Comparison of ENCODE assay signal across 8 mouse cellular contexts in the genomic region with DNA sequence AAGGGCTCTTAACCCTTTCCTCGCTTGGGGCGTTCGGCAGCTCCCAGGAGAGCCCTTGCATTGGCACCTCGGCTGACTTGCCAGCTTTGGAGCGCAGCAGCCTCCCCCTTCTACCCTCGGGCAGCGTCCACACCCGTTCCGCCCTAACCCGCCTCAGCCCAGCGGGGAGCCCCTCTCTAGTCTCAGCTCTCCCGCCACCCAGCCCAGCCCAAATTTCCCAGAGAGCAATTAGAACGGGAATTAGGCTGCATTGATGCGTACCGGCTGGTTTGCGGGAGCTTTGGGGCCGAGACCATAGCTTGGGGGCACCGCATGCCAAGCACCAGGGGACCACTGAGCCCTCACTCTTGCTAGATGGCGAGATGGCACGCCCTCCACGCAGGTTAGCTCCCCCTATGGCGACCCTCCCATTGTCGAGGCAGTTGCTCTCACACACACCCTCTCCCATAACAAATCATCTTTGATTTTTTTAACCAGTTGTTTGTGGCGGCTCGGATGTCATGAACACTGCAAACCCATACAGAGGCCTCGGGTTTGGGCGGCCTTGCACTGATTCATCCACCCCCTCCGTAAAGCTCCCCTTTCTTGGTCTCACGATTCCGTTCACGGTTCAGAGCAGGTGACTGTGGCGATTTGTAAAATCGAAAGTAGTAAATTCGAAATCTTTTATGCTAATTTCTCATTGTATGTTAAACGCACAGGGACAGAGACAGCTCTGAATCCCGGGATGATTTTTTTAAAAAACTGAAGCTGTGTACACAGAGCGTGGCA. TPM values are rescaled to one million over a fixed set of nuclear protein-coding genes. Genes with fewer than 3 reads are reported as not detected.
DNase-seq lines count a peak whose midpoint lies in the region; ATAC-seq and TF ChIP-seq lines count a peak whose summit lies in the region.

No protein-coding gene starts in this region.

- intact Hi-C loops in left cerebral cortex, adult 2 months (cut with DNase I): loop anchor here (2.0 to 5.0 kb wide), 3 partner anchors 80 to 535 kb away; no protein-coding TSS in a partner anchor

- H3K9ac ChIP-seq in liver, postnatal 0 days (replicated peaks): no peak overlapping the region

- ATAC-seq in liver, postnatal 0 days: no peak
- no peak for ATAC-seq in inflammation-experienced regulatory T-cells, adult 6 months

- peaks cover 18% of the 10 kb centered on the region for H3K4me1 ChIP-seq in brown adipose tissue, adult 24 weeks (ENCODE audit: control insufficient read depth, insufficient read depth, insufficient read length, low read length)
- peaks cover 42% of the 10 kb centered on the region for H3K4me1 ChIP-seq in hindbrain, embryonic 10.5 days (replicated peaks)
- peaks cover 21% of the 10 kb centered on the region for H3K4me1 ChIP-seq in liver, postnatal 0 days (ENCODE audit: insufficient read depth)

- peak overlapping the region; percentile 23 for H3K4me3 ChIP-seq in left cerebral cortex, adult 2 months
- peak overlapping the region; percentile 48 for H3K4me3 ChIP-seq in brown adipose tissue, adult 24 weeks (ENCODE audit: insufficient read depth, low read depth, low read length)
- H3K4me3 ChIP-seq in hindbrain, embryonic 10.5 days: peak overlapping the region; percentile 55
- H3K4me3 ChIP-seq in liver, postnatal 0 days (ENCODE audit: low read depth, low read length): peak overlapping the region; percentile 29

- no peak for TF ChIP-seq CTCF in left cerebral cortex, adult 2 months (IDR thresholded peaks at IDR 0.05)
- TF ChIP-seq CTCF in liver, postnatal 0 days (IDR thresholded peaks at IDR 0.05; ENCODE audit: low read depth): no peak

- no peaks in the 10 kb centered on the region for H3K36me3 ChIP-seq in hindbrain, embryonic 10.5 days
- no peaks in the 10 kb centered on the region for H3K36me3 ChIP-seq in liver, postnatal 0 days (replicated peaks; ENCODE audit: insufficient read depth, low read length)

- peaks cover 13% of the 10 kb centered on the region for H3K9me3 ChIP-seq in hindbrain, embryonic 10.5 days
- peaks cover 5% of the 10 kb centered on the region for H3K9me3 ChIP-seq in liver, postnatal 0 days (ENCODE audit: low read length)

- H3K4me2 ChIP-seq in liver, postnatal 0 days (ENCODE audit: low read depth, low read length): peak overlapping the region; percentile 57

- no peak for DNase-seq in left cerebral cortex, adult 2 months (ENCODE audit: extremely low spot score in 1 of 2, low spot score in 2 of 2)
- DNase-seq in left cerebral cortex, adult 8-10 months (ENCODE audit: low spot score in 2 of 2): no peak
- DNase-seq in hindbrain, embryonic 10.5 days (ENCODE audit: low spot score): peak; percentile 62
- no peak for DNase-seq in liver, postnatal 0 days
- DNase-seq in urinary bladder, adult 18-20 months (ENCODE audit: low spot score in 2 of 2): no peak
- DNase-seq in adrenal gland, adult 18-20 months (ENCODE audit: low spot score in 2 of 2): no peak

- H3K27ac ChIP-seq in left cerebral cortex, adult 2 months: no peak overlapping the region
- no peak overlapping the region for H3K27ac ChIP-seq in brown adipose tissue, adult 24 weeks (replicated peaks; ENCODE audit: low read depth, low read length)
- H3K27ac ChIP-seq in hindbrain, embryonic 10.5 days: peak overlapping the region; percentile 62
- no peak overlapping the region for H3K27ac ChIP-seq in liver, postnatal 0 days (ENCODE audit: low read depth)

- TF ChIP-seq EP300 in liver, postnatal 0 days (IDR thresholded peaks at IDR 0.05; ENCODE audit: low read depth): no peak

- 1% methylated on average over 37 of the region's 37 CpGs for WGBS in hindbrain, embryonic 10.5 days
- 2% methylated on average over 37 of the region's 37 CpGs for WGBS in liver, postnatal 0 days (ENCODE audit: insufficient replicate concordance)

- peaks cover 100% of the 10 kb centered on the region for H3K27me3 ChIP-seq in hindbrain, embryonic 10.5 days (ENCODE audit: insufficient read depth, poor library complexity, severe bottlenecking)
- H3K27me3 ChIP-seq in liver, postnatal 0 days (ENCODE audit: insufficient read depth, low read length): peaks cover 74% of the 10 kb centered on the region

RNA-seq across cellular contexts. Expression of a gene that starts 1.5 kb away (rescaled TPM):
- under 1 TPM; 0.19 to 0.38 TPM for total RNA-seq in left cerebral cortex, adult 2 months (2021)
- under 1 TPM in 2 of 4 experiments, not detected in 2; 0.34 to 0.42 TPM for total RNA-seq in left cerebral cortex, adult 8-10 months (2022)
- polyA plus RNA-seq in brown adipose tissue, adult 24 weeks (2012; ENCODE audit: insufficient read depth, insufficient read length, missing spikeins): not detected in 2 replicates
- 8.9 and 16.9 TPM in 2 replicates for polyA plus RNA-seq in hindbrain, embryonic 10.5 days (2016; fragmentation: Nextera tagmentation; extraction: Ambion mirVana)
- not detected in 2 replicates for polyA plus RNA-seq in liver, postnatal 0 days (2015; fragmentation: Nextera tagmentation; extraction: Ambion mirVana)
- not detected for polyA plus RNA-seq in inflammation-experienced regulatory T-cells, adult 6 months (2017; shearing (Covaris generic))
- total RNA-seq in adrenal gland, adult 18-20 months (2021): not detected
